Mouse (Mus musculus) Patski (cell line): ENCODE results near the gene Rabep1. TPM values are rescaled to one million over a fixed set of nuclear protein-coding genes. Genes with fewer than 3 reads are reported as not detected.

Experiments used
- ATAC-seq: fragments of 100-300 bp; one replicate; pipeline ENCODE4 v1.8.0; 2021
- CTCF ChIA-PET: fragments of 350-600 bp; sonication (Branson Sonifier 250); formaldehyde crosslinking; loops from one replicate; lab custom pipeline; 2022; ENCODE audit warnings: inconsistent platforms; lab: Charles Lee
- POLR2A ChIA-PET: fragments of 350-600 bp; sonication (Branson Sonifier 250); formaldehyde crosslinking; loops from one replicate; lab custom pipeline; 2022; ENCODE audit warnings: antibody characterized with exemption, inconsistent platforms; lab: Charles Lee
- DNase-seq: peaks from one replicate; pipeline ENCODE4 v3.0.0-alpha.2; 2011; ENCODE audit warnings: low read depth, low spot score
- H3K27me3 ChIP-seq: fragments of 371-371 bp; one replicate; pipeline ENCODE4 v1.5.1; 2021
- CTCF ChIP-seq: fragments of 100-300 bp; IDR thresholded peaks from one replicate; pipeline ENCODE4 v1.5.1; 2021
- in situ Hi-C: fragments of 300-500 bp; cut with MboI; formaldehyde crosslinking; loops from 3 replicates; pipeline ENCODE4 v1.11.1; 2018; ENCODE audit warnings: low pct_unique_long_range_greater_than_20kb, mixed read lengths
- polyA plus RNA-seq: library from polyadenylated mRNA; unstranded; gene quantifications from one replicate; pipeline ENCODE4 v1.2.3, GENCODE M21; 2021

Gene Rabep1
- polyA plus RNA-seq, 1 experiment from 2014 or later, result 48.8 TPM

DNA sequence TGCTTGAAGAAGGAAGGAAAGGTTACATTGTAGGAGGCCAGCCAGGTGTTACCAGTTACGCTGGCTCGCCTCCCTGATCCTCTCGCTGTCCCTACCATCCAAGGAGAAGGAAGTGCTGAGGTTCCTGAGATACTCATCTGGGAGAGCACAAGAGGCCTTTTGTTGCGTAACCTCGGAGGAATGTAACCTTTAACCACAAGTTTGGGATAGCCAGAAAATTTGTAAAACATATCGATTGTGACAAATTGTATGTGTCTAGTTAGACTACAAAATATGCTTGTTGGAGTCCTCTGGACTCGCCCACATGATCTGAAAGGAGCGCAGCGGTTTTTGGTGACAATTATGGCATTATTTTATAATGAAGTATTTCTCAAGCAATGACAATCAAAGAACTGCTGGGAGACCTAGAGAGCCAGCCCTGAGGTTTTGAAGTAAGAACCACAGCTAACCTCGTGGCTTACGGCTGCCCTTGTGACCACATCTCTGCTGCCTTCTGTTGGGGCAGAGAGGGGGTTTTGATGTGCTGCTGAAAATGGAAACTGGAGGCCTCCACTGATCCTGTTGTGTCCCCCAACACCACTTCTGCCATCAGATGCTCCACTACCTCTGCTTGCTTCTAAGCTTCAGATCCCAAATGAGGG is 15.5 kb upstream of the Rabep1 start:
- DNase-seq, result no peak
- no peak for TF ChIP-seq CTCF
- ATAC-seq, result no peak
- no peaks in the 10 kb centered on the region for H3K27me3 ChIP-seq
- in situ Hi-C loops, result no loop called here
- CTCF ChIA-PET, result no interaction called here
- POLR2A ChIA-PET, result no interaction called here

DNA sequence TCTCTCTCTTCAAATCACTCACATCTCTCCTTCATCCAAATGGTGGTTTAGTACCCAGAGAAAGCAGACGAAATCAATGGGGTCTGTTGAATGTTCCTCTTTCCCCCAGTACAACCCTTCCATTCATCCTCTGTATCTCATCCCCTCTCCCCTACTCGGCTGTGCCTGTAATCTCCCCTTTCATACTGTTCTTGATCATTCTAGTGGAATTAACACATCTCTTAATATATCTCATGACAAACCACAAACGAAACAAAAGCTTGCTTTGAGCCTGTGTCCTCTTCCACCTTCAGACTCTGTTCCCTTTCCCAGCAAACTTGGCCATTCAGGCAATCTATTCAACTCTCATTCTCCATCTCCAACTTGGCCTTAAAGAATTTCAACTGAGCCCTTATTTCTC is 13.4 kb upstream of the Rabep1 start:
- ChIA-PET POLR2A (no interaction called here), CTCF (no interaction called here)
- ATAC-seq, result no peak
- no peak for DNase-seq
- in situ Hi-C loops, result no loop called here
- no peaks in the 10 kb centered on the region for H3K27me3 ChIP-seq
- no peak for TF ChIP-seq CTCF

DNA sequence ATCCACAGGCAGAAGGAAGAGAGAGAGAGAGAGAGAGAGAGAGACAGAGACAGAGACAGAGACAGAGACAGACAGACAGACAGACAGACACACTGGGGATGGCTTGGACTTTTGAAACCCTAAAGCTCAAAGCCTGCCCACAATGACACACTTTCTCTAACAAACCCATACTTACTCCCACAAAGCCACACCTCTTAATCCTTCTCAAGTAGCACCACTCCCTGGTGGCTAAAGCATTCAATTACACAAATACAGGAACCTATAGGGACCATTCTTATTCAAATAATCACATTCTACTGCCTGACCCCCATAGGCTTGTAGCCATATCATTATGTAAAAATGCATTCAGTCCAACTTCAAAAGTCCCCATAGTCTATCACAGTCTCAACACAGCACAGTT is 11.2 kb upstream of the Rabep1 start:
- TF ChIP-seq CTCF, result no peak
- ChIA-PET POLR2A (no interaction called here), CTCF (no interaction called here)
- in situ Hi-C loops, result no loop called here
- DNase-seq, result no peak
- ATAC-seq, result no peak
- no peaks in the 10 kb centered on the region for H3K27me3 ChIP-seq

DNA sequence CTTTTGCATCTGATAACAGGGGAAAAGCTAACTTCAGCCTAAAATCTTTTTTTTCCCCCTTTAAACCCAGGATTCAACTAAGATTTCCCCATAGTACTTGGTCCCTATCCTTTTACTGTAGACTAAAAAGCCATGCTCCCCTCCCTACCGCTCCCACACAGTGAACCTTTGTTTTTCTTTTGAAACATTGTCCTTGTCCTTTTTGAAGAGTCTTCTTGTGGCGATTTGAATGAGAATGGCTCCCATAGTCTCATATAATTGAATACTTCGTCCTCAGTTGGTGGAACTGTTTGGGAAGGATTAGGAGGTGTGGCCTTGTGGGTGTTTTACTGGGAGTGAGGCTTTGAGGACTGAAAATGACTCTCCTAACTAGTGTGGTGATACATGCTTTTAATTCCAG is 10.7 kb upstream of the Rabep1 start:
- TF ChIP-seq CTCF, result no peak
- CTCF ChIA-PET, result no interaction called here
- in situ Hi-C loops, result no loop called here
- DNase-seq (no peak), ATAC-seq (no peak)
- H3K27me3 ChIP-seq, result no peaks in the 10 kb centered on the region
- POLR2A ChIA-PET, result no interaction called here

DNA sequence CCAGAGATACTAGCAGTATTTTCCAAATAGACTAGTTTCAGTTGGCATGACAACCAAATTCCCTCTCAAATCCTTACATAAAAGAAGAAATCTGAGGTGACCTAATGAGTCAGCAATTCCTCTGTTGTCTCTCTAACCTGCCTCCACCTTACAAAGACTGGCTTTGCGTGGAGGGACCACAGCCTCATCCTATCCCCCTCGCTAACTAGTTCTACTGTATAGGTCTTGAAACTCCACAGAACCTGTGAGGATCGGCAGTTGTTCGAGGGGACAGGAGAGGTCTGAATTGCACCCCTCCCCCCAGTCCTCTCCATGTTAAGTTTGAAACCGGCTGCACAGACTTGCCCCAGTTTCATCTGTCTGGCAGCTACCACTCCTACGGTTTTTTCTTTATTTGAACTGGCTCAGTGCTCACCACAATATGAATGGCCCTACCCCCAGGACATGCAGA is 9.2 kb upstream of the Rabep1 start:
- CTCF ChIA-PET, result no interaction called here
- TF ChIP-seq CTCF, result no peak
- ATAC-seq (no peak), DNase-seq (no peak)
- POLR2A ChIA-PET, result no interaction called here
- in situ Hi-C loops, result no loop called here
- H3K27me3 ChIP-seq, result no peaks in the 10 kb centered on the region

DNA sequence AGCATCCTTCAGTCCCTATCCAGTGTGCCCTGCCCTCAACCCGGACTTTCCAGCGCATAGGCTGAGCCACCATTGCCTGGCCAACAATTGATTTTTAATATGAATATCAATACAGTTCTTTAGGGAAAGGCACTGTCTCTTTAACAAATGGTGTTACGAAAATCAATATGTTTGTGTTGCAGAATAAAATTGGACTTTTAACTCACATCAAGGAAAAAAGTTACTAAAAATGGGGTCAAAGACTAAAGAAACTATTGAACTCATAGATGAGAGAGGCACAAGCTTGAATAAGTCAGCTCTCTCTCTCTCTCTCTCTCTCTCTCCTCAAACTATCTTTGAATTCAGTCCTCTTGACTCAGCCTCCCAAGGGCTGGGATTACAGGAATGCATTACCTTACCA is 7.5 kb upstream of the Rabep1 start:
- in situ Hi-C loops, result no loop called here
- ATAC-seq (no peak), DNase-seq (no peak)
- ChIA-PET POLR2A (no interaction called here), CTCF (interaction anchor here (1.7 kb wide), 1 partner anchor 14 kb away, joined by 5 read pairs; no protein-coding TSS in a partner anchor)
- TF ChIP-seq CTCF, result no peak
- H3K27me3 ChIP-seq, result no peaks in the 10 kb centered on the region

DNA sequence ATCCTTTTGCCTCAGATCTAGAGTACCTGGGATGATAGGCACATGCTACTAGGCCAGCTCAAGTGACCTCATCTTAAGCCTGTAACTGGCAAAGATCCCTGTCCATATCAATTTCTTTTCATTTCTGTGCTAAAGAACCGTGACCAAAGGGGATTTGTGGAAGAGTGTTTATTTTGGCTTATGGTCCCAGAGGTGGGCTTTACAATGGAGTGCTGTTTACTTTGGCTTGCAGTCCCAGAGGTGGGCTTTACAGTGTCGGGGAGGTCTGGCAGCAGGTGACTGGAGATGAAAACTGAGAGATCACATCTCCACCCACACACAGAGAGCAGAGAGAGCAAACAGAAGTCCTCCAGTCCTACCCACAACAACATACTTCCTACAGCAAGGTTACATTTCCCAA is 6.0 kb upstream of the Rabep1 start:
- ATAC-seq (no peak), DNase-seq (no peak)
- in situ Hi-C loops, result no loop called here
- TF ChIP-seq CTCF, result no peak
- ChIA-PET CTCF (interaction anchor here (1.7 kb wide), 1 partner anchor 12 kb away, joined by 5 read pairs; no protein-coding TSS in a partner anchor), POLR2A (no interaction called here)
- no peaks in the 10 kb centered on the region for H3K27me3 ChIP-seq

DNA sequence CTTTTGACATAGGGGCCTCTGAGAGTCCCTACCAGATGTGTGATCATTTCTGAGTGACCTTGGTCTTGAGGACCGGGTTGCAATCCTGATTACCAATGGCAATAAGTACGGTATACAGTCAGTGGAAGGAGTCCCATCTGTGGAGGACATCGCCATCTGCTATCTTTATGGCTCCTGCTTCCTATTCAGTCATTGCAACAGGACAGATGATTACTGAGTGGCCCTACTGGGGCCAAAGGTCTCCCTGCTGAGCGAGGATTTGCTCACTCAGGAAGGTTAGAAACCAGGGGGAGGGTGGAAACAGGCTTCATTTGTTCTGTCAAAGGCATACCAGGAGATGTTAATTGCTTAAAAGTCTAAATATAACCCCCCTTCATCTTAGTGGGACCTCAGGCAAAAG is 1.6 kb upstream of the Rabep1 start:
- CTCF ChIA-PET, result no interaction called here

DNA sequence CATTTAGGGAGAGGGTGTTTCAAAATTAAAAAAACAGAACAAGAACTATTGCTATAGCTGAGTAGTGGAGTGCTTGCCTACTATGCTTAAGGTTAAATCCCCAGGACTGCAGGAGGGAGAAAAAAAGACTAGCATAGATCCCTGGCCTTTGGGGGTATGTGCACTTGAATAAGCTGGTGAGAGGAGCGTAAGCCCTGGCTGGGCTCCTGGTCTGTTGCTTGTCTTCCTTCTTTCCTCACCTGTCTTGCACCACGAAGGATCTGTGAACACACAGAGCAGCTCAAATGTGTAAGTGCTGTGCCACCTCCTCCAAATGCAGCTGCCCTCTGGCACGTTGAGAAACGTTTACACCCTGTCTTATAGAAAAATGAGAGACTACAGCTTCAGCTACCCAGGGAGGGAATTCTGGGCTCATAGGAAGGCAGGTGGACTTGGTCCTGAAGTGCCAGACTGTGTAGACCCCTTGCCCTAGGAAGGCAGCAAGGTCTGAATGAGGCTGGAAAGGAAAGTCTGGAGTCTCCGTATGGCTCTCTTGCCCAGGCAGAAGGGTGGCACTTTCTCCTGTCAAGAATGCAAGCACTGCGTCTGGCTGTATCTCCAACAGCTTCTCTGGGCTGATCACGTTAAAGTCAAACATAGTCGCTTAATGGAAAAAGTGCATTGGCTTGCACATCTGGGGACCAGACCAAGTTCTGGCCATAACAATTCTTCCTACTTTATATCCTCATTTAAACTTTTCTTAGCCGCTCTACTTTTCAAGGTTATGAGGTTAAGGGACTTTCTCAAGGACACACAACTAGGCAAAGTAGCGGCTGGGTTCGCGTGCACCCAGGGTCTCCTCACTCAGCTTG is 652 bp upstream of the Rabep1 start:
- no peak for TF ChIP-seq CTCF
- ChIA-PET CTCF (interaction anchor here (0.8 to 1.1 kb wide), 2 partner anchors 25 to 48 kb away, joined by 3 to 4 read pairs; no protein-coding TSS in a partner anchor), POLR2A (interaction anchor here (0.5 to 1.3 kb wide), 3 partner anchors 13 to 607 kb away, joined by 3 to 7 read pairs (median 4); no protein-coding TSS in a partner anchor)
- in situ Hi-C loops, result no loop called here
- no peak for DNase-seq
- ATAC-seq, result no peak
- H3K27me3 ChIP-seq, result no peaks in the 10 kb centered on the region

More for the DNA sequence above, 1.6 kb upstream of the Rabep1 start:
- POLR2A ChIA-PET, result no interaction called here
- no peaks in the 10 kb centered on the region for H3K27me3 ChIP-seq
- in situ Hi-C loops, result no loop called here
- ATAC-seq (no peak), DNase-seq (no peak)
- no peak for TF ChIP-seq CTCF

DNA sequence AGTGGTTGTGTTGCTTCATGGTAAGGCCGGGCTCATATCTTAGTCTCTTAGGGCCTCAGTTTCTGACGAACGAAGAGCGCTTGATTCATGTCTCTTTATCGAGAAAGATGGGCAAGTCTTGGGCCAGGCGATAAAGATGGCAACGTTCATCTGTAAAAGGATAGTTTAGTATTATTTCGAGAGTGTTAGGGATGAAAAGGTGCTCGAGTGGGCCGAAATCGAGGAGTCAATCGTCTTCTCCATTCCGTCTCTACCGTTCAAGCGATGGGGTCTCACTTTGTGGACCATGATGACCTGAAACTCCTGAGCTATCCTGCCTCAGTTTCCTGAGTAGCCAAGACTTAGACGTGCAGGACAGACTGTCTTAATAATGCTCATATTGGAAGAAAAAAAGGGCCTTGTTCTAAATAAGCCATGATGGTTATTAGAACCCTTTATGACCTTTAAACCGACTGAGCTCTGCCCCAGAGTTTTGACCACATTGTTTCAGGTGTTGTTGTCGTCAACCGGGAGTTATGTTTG is 940 bp downstream of the Rabep1 start:
- ATAC-seq, result no peak
- in situ Hi-C loops, result no loop called here
- no peak for TF ChIP-seq CTCF
- POLR2A ChIA-PET, result no interaction called here
- no peak for DNase-seq
- CTCF ChIA-PET, result no interaction called here
- H3K27me3 ChIP-seq, result no peaks in the 10 kb centered on the region

DNA sequence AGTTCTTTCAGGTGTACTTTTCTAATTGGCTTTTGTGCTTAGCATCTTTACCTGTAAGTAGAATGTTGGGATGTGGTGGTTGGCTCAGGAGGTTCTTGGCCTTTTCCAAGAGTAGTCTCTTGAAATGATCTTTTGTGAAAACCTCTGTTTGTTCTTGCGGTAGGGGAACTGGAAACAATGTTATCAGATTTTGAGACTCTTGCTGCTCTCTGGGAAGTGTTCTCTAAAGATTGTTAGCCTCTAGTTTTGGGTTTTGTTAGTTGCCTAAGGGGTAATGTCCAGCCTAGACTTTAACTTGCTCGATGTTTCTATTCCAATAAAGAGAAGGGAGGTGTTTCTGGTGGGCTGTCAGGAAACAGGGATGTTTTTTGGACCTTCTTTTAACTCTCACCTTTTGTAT is 1.5 kb downstream of the Rabep1 start:
- DNase-seq (no peak), ATAC-seq (no peak)
- H3K27me3 ChIP-seq, result no peaks in the 10 kb centered on the region
- in situ Hi-C loops, result no loop called here
- no peak for TF ChIP-seq CTCF
- ChIA-PET CTCF (no interaction called here), POLR2A (no interaction called here)
